Comparison of ENCODE assay signal across 20 mouse cellular contexts in genomic region chr7:126281876-126282682, GRCm38 (mm10). TPM values are rescaled to one million over a fixed set of nuclear protein-coding genes. Genes with fewer than 3 reads are reported as not detected.
DNase-seq lines count a peak whose midpoint lies in the region; ATAC-seq and TF ChIP-seq lines count a peak whose summit lies in the region.
"Had no signal": no experiment of that assay in that cellular context is flagged by ENCODE, and none has a peak within 500 bp of the region (broad histone marks: within the 10 kb centered on the region; RNA-seq: fewer than 3 reads in every experiment).

No protein-coding gene starts in this region.

- no peak for TF ChIP-seq EP300 in liver, postnatal 0 days (IDR thresholded peaks at IDR 0.05; ENCODE audit: low read depth)

- H3K9ac ChIP-seq in liver, postnatal 0 days (replicated peaks) = no peak overlapping the region
- H3K9ac ChIP-seq in liver, embryonic 11.5 days (ENCODE audit: low read depth, low read length) = no peak overlapping the region
- no peak overlapping the region for H3K9ac ChIP-seq in midbrain, embryonic 13.5 days (replicated peaks)
- H3K9ac ChIP-seq: embryonic facial prominence, embryonic 12.5 days; forebrain, postnatal 0 days; hindbrain, embryonic 15.5 days; limb, embryonic 13.5 days had no signal

- H3K4me1 ChIP-seq in liver, postnatal 0 days (ENCODE audit: insufficient read depth) = peaks cover 35% of the 10 kb centered on the region
- H3K4me1 ChIP-seq in liver, embryonic 11.5 days (replicated peaks; ENCODE audit: control insufficient read depth, insufficient read depth, low read length) = peaks cover 6% of the 10 kb centered on the region
- peaks cover 26% of the 10 kb centered on the region for H3K4me1 ChIP-seq in bone marrow, adult 2 months (ENCODE audit: control insufficient read depth, insufficient read depth, low read length)
- H3K4me1 ChIP-seq in olfactory bulb, adult 2 months (ENCODE audit: control insufficient read depth, insufficient read depth, low read length) = peaks cover 45% of the 10 kb centered on the region
- peaks cover 94% of the 10 kb centered on the region for H3K4me1 ChIP-seq in midbrain, embryonic 13.5 days (replicated peaks)

- no peaks in the 10 kb centered on the region for H3K9me3 ChIP-seq in liver, postnatal 0 days (ENCODE audit: low read length)
- no peaks in the 10 kb centered on the region for H3K9me3 ChIP-seq in liver, embryonic 11.5 days (ENCODE audit: control insufficient read depth, low read length)
- H3K9me3 ChIP-seq in midbrain, embryonic 13.5 days = no peaks in the 10 kb centered on the region
- H3K9me3 ChIP-seq: embryonic facial prominence, embryonic 12.5 days; hindbrain, embryonic 15.5 days; limb, embryonic 13.5 days had no signal

- H3K4me2 ChIP-seq in liver, postnatal 0 days (ENCODE audit: low read depth, low read length) = no peak overlapping the region
- no peak overlapping the region for H3K4me2 ChIP-seq in liver, embryonic 11.5 days
- no peak overlapping the region for H3K4me2 ChIP-seq in midbrain, embryonic 13.5 days (replicated peaks)
- H3K4me2 ChIP-seq: embryonic facial prominence, embryonic 12.5 days; hindbrain, embryonic 15.5 days; limb, embryonic 13.5 days; midbrain, embryonic 11.5 days had no signal

- TF ChIP-seq POLR2A in bone marrow, adult 2 months (IDR thresholded peaks at IDR 0.05; ENCODE audit: borderline replicate concordance, control insufficient read depth, low read depth, low read length) = no peak
- TF ChIP-seq POLR2A in olfactory bulb, adult 2 months (IDR thresholded peaks at IDR 0.05; ENCODE audit: insufficient read depth, low read depth, low read length) = no peak

- TF ChIP-seq CTCF in gastrocnemius, adult 2 months (IDR thresholded peaks at IDR 0.05) = no peak
- no peak for TF ChIP-seq CTCF in liver, postnatal 0 days (IDR thresholded peaks at IDR 0.05; ENCODE audit: low read depth)
- TF ChIP-seq CTCF in bone marrow, adult 2 months (IDR thresholded peaks at IDR 0.05; ENCODE audit: control insufficient read depth, insufficient read depth, low read length) = no peak
- TF ChIP-seq CTCF in olfactory bulb, adult 2 months (IDR thresholded peaks at IDR 0.05; ENCODE audit: insufficient read depth, low read depth, low read length) = no peak

- H3K27me3 ChIP-seq in liver, postnatal 0 days (ENCODE audit: insufficient read depth, low read length) = no peaks in the 10 kb centered on the region
- H3K27me3 ChIP-seq in liver, embryonic 11.5 days (replicated peaks; ENCODE audit: control insufficient read depth, insufficient read depth, low read length) = no peaks in the 10 kb centered on the region
- H3K27me3 ChIP-seq in midbrain, embryonic 13.5 days = no peaks in the 10 kb centered on the region
- H3K27me3 ChIP-seq: embryonic facial prominence, embryonic 12.5 days; hindbrain, embryonic 15.5 days; limb, embryonic 13.5 days had no signal

- intact Hi-C loops in gastrocnemius, adult 2 months (cut with DNase I) = no loop called here

- H3K36me3 ChIP-seq in liver, postnatal 0 days (replicated peaks; ENCODE audit: insufficient read depth, low read length) = peaks cover 8% of the 10 kb centered on the region
- H3K36me3 ChIP-seq in liver, embryonic 11.5 days (ENCODE audit: control insufficient read depth, insufficient read depth, low read length) = peaks cover 2% of the 10 kb centered on the region; the same call in 1 of the 2 replicates
- H3K36me3 ChIP-seq in midbrain, embryonic 13.5 days = peaks cover 96% of the 10 kb centered on the region

- no peak overlapping the region for H3K4me3 ChIP-seq in gastrocnemius, adult 2 months
- no peak overlapping the region for H3K4me3 ChIP-seq in liver, postnatal 0 days (ENCODE audit: low read depth, low read length)
- H3K4me3 ChIP-seq in liver, embryonic 11.5 days (ENCODE audit: low read depth, low read length) = no peak overlapping the region
- no peak overlapping the region for H3K4me3 ChIP-seq in bone marrow, adult 2 months (replicated peaks; ENCODE audit: control insufficient read depth, low read depth, low read length)
- no peak overlapping the region for H3K4me3 ChIP-seq in olfactory bulb, adult 2 months (ENCODE audit: insufficient read depth, low read depth, low read length)
- no peak overlapping the region for H3K4me3 ChIP-seq in midbrain, embryonic 13.5 days (replicated peaks)
- H3K4me3 ChIP-seq: embryonic facial prominence, embryonic 12.5 days; hindbrain, embryonic 15.5 days; limb, embryonic 13.5 days had no signal

- 78% methylated on average over 16 of the region's 16 CpGs for WGBS in liver, postnatal 0 days (ENCODE audit: insufficient replicate concordance)
- WGBS in liver, embryonic 11.5 days = 83% methylated on average over 16 of the region's 16 CpGs
- WGBS in bone marrow, adult 2 months = 78% methylated on average over 16 of the region's 16 CpGs
- WGBS in olfactory bulb, adult 2 months = 48% methylated on average over 16 of the region's 16 CpGs
- 86% methylated on average over 16 of the region's 16 CpGs for WGBS in midbrain, embryonic 13.5 days

- H3K27ac ChIP-seq in gastrocnemius, adult 2 months = peak overlapping the region; percentile 38
- H3K27ac ChIP-seq in liver, postnatal 0 days (ENCODE audit: low read depth) = no peak overlapping the region
- H3K27ac ChIP-seq in liver, embryonic 11.5 days (ENCODE audit: low read depth, low read length) = no peak overlapping the region
- H3K27ac ChIP-seq in bone marrow, adult 2 months (ENCODE audit: control insufficient read depth, insufficient read depth, low read depth, low read length, poor library complexity) = peak overlapping the region; percentile 16; the same call in 1 of the 2 replicates
- peak overlapping the region; percentile 49 for H3K27ac ChIP-seq in olfactory bulb, adult 2 months (ENCODE audit: insufficient read depth, low read depth, low read length)
- no peak overlapping the region for H3K27ac ChIP-seq in midbrain, embryonic 13.5 days
- H3K27ac ChIP-seq: embryonic facial prominence, embryonic 12.5 days; hindbrain, embryonic 15.5 days; kidney, postnatal 0 days; limb, embryonic 13.5 days had no signal

- peak; percentile 60 for DNase-seq in gastrocnemius, adult 2 months
- no peak for DNase-seq in gastrocnemius, adult 8-10 months (ENCODE audit: low spot score in 2 of 2)
- DNase-seq in liver, postnatal 0 days = peak; percentile 15
- no peak for DNase-seq in liver, embryonic 11.5 days (ENCODE audit: low spot score)
- DNase-seq: adrenal gland, postnatal 36 days; forebrain, postnatal 0 days; gastrocnemius, postnatal 25 days; layer of hippocampus, adult 9-11 months; lung, adult 18-20 months; lung, postnatal 36 days; thymus, postnatal 25 days had no signal

- ATAC-seq in liver, postnatal 0 days = no peak
- ATAC-seq in liver, embryonic 11.5 days (replicated peaks; ENCODE audit: low FRiP score) = no peak
- ATAC-seq in midbrain, embryonic 13.5 days = no peak
- ATAC-seq: forebrain, postnatal 0 days; intestine, postnatal 0 days had no signal

RNA-seq across cellular contexts. Expression of gene Sbk1, which starts 9.7 kb away (rescaled TPM):
- 10 to 100 TPM; 13.6 to 21.9 TPM for total RNA-seq in gastrocnemius, adult 2 months (2021)
- 10 to 100 TPM; 13.0 to 18.8 (median 16.8) TPM for total RNA-seq in gastrocnemius, adult 8-10 months (2022)
- polyA plus RNA-seq in liver, postnatal 0 days (2015; fragmentation: Nextera tagmentation; extraction: Ambion mirVana) = 5.2 and 6.5 TPM in 2 replicates
- 13.6 and 14.2 TPM in 2 replicates for polyA plus RNA-seq in liver, embryonic 11.5 days (2014; fragmentation: Nextera tagmentation; extraction: Ambion mirVana)
- 8.9 and 21.0 TPM in 2 replicates for polyA plus RNA-seq in bone marrow, adult 2 months (2011; ENCODE audit: insufficient read depth, insufficient read length, low replicate concordance, missing spikeins)
- not detected in 2 replicates for polyA plus RNA-seq in olfactory bulb, adult 2 months (2012; ENCODE audit: insufficient read depth, insufficient read length, low replicate concordance, missing spikeins)
- 238 and 300 TPM in 2 replicates for polyA plus RNA-seq in midbrain, embryonic 13.5 days (2015; fragmentation: Nextera tagmentation; extraction: Ambion mirVana)

Comparison
In these comparisons a context has a peak if more than half of its experiments do, and no peak if none do; other contexts are left out.
1. DNase-seq: peak in gastrocnemius, adult 2 months (single experiment) and liver, postnatal 0 days (single experiment); none in gastrocnemius, adult 8-10 months (0 of 2) and liver, embryonic 11.5 days (single experiment).
2. H3K27ac ChIP-seq: peak in gastrocnemius, adult 2 months (single experiment), bone marrow, adult 2 months (single experiment) and olfactory bulb, adult 2 months (single experiment); none in liver, postnatal 0 days (single experiment), liver, embryonic 11.5 days (single experiment) and midbrain, embryonic 13.5 days (single experiment).